Mouse (Mus musculus): ENCODE measurements at regions not wholly inside any gene's neighbourhood (a gene's known extent, or its start where the extent isn't known, plus 50 kb on each side); places are given as distances from the start of the nearest gene placed in this dataset.

DNA sequence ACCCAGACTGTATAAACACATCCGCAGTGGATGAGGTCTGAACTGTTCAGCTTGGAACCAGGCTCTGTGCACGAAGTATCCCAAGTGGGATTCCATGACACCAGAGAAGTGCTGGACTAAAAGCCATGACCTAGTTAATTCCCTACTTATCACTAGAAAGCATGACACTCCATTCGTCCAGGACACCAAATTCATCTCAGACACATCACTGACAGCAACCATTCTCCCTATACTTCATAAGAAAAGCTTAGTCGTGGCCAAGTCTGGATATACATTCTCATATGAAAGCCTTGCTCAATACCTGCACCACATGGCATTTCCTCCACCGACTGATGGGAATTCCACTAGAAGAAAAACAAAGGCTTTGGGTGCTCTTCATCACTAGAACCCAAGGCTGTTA lies 229.0 kb downstream of the Sorl1 start:
- H3K27me3 ChIP-seq (ENCODE audit: control insufficient read depth, insufficient read depth, low read length), result no peaks in the 10 kb centered on the region
- no peaks in the 10 kb centered on the region for H3K9me3 ChIP-seq (ENCODE audit: control insufficient read depth, low read length)
- peaks cover 30% of the 10 kb centered on the region for H3K4me1 ChIP-seq (ENCODE audit: control insufficient read depth, insufficient read depth, low read length)
- no peak overlapping the region for H3K4me2 ChIP-seq (replicated peaks; ENCODE audit: low read depth, low read length, severe bottlenecking)
- H3K4me3 ChIP-seq (replicated peaks; ENCODE audit: low read length), result no peak overlapping the region
- no peak overlapping the region for H3K9ac ChIP-seq (ENCODE audit: low read depth, low read length, severe bottlenecking)
- TF ChIP-seq POLR2A (IDR thresholded peaks at IDR 0.05; ENCODE audit: borderline replicate concordance, extremely low read depth, insufficient read depth, insufficient read length), result no peak
- H3K36me3 ChIP-seq (ENCODE audit: control insufficient read depth, insufficient read depth, low read length), result no peaks in the 10 kb centered on the region
- DNase-seq (ENCODE audit: low spot score) (no peak), ATAC-seq (ENCODE audit: low FRiP score, low read depth) (no peak)
- WGBS, result 80% methylated on average over 5 of the region's 5 CpGs
- H3K27ac ChIP-seq (replicated peaks; ENCODE audit: low read depth, low read length), result no peak overlapping the region

DNA sequence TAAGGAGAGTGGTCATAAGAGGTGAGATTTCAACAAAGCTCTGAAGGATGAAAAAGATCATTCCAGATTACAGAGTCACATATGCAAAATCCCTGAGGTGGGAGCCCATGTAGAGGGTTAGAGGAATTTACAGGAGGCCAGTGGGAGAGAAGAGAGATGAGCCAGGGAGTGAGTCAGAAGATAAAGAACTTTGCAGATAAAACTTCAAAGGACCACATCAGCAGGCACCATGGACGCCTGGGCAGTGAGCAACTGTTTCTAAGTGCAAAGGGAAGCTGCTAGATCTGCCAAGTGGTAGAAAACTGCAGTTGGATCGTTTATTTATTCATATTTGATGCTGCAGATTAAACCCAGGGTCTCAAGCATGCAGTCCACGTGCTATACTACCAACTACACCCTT lies 231.3 kb downstream of the Sorl1 start:
- no peak for TF ChIP-seq POLR2A (IDR thresholded peaks at IDR 0.05; ENCODE audit: borderline replicate concordance, extremely low read depth, insufficient read depth, insufficient read length)
- Histone ChIP-seq H3K27me3 (ENCODE audit: control insufficient read depth, insufficient read depth, low read length) (no peaks in the 10 kb centered on the region), H3K9ac (ENCODE audit: low read depth, low read length, severe bottlenecking) (no peak overlapping the region), H3K4me1 (ENCODE audit: control insufficient read depth, insufficient read depth, low read length) (peaks cover 33% of the 10 kb centered on the region), H3K36me3 (ENCODE audit: control insufficient read depth, insufficient read depth, low read length) (no peaks in the 10 kb centered on the region), H3K4me2 (replicated peaks; ENCODE audit: low read depth, low read length, severe bottlenecking) (no peak overlapping the region), H3K27ac (replicated peaks; ENCODE audit: low read depth, low read length) (no peak overlapping the region), H3K4me3 (replicated peaks; ENCODE audit: low read length) (no peak overlapping the region), H3K9me3 (ENCODE audit: control insufficient read depth, low read length) (no peaks in the 10 kb centered on the region)
- no peak for DNase-seq (ENCODE audit: low spot score)
- 42% methylated on average over 3 of the region's 3 CpGs for WGBS
- no peak for ATAC-seq (ENCODE audit: low FRiP score, low read depth)

DNA sequence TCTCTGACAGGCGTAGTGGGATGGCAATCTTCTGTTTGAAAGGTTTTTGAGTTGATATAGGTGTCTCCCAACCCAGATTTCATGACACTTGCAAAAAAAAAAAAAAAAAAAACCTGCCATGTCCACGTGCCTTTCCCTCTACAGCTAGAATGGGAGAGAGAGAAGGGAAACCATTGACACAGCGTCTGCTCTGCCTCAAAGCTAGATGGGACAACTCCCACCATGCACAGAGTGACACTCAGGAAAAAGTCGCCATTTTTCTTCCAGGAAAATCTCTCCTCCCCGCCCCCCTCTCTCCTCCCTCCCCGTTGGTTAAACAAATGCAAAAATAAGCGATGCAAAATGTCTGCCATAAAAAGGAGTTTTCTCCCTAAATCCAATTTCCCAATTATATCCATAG lies 232.9 kb downstream of the Sorl1 start:
- Histone ChIP-seq H3K9ac (ENCODE audit: low read depth, low read length, severe bottlenecking) (peak overlapping the region; percentile 57; the same call in 1 of the 2 replicates), H3K4me2 (replicated peaks; ENCODE audit: low read depth, low read length, severe bottlenecking) (peak overlapping the region; percentile 63), H3K36me3 (ENCODE audit: control insufficient read depth, insufficient read depth, low read length) (no peaks in the 10 kb centered on the region), H3K4me1 (ENCODE audit: control insufficient read depth, insufficient read depth, low read length) (peaks cover 33% of the 10 kb centered on the region), H3K27ac (replicated peaks; ENCODE audit: low read depth, low read length) (peak overlapping the region; percentile 97), H3K27me3 (ENCODE audit: control insufficient read depth, insufficient read depth, low read length) (no peaks in the 10 kb centered on the region), H3K9me3 (ENCODE audit: control insufficient read depth, low read length) (no peaks in the 10 kb centered on the region), H3K4me3 (replicated peaks; ENCODE audit: low read length) (0 out of 2 replicates have a peak overlapping the region, but pooled peaks have one; percentile 33)
- TF ChIP-seq POLR2A (IDR thresholded peaks at IDR 0.05; ENCODE audit: borderline replicate concordance, extremely low read depth, insufficient read depth, insufficient read length), result no peak
- ATAC-seq (ENCODE audit: low FRiP score, low read depth) (no peak), DNase-seq (ENCODE audit: low spot score) (peak; percentile 45)
- 36% methylated on average over 7 of the region's 7 CpGs for WGBS

DNA sequence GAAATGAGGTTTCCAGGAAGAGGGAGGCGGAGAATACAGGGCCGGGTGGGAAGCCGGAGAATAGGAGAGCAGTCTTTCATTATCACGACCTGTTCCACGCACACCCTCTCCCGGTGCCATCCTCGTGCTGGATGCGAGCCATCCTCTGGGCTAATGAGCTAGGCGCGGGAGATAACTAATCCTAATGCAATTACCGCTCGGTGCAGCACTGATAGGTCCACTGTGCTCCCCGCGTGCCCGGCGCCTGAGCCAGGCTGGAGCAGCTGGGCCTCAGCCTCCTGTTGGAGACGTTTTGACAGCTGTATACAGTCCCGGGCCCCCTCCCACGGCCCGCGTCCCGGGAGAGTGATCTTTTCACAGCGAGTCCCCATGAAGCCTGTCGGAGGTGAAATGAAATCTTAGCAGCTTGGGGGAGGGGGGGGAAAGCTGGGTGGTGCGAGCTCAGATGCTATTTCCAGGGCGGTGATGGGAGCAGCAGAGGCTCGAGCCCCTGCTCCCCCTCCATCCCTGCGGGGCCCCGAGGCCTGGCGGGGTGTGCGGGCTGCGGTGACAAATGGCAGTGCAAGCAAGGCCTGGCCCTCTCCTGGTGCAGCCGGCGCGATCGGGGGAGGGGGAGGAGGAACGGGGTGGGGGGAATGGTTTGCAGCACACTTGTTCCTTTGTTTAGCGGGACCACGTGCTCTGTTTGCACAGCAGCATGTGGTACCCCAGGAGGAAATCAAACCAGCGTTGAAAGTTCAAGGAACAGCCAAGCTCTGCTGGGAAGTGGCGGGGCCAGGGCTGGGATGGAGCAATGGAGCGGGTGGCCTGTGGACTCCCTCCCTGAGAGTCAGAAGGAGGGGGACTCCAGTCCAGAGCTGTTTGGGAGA lies 233.6 kb downstream of the Sorl1 start:
- H3K9me3 ChIP-seq (ENCODE audit: control insufficient read depth, low read length), result no peaks in the 10 kb centered on the region
- no peaks in the 10 kb centered on the region for H3K27me3 ChIP-seq (ENCODE audit: control insufficient read depth, insufficient read depth, low read length)
- ATAC-seq (ENCODE audit: low FRiP score, low read depth) (peak; percentile 93), DNase-seq (ENCODE audit: low spot score) (peak; percentile 88)
- peak overlapping the region; percentile 57 for H3K9ac ChIP-seq (ENCODE audit: low read depth, low read length, severe bottlenecking)
- H3K4me2 ChIP-seq (replicated peaks; ENCODE audit: low read depth, low read length, severe bottlenecking), result peak overlapping the region; percentile 63
- 2% methylated on average over 42 of the region's 42 CpGs for WGBS
- H3K4me3 ChIP-seq (replicated peaks; ENCODE audit: low read length), result peak overlapping the region; percentile 33
- peaks cover 33% of the 10 kb centered on the region for H3K4me1 ChIP-seq (ENCODE audit: control insufficient read depth, insufficient read depth, low read length)
- H3K27ac ChIP-seq (replicated peaks; ENCODE audit: low read depth, low read length), result peak overlapping the region; percentile 97
- H3K36me3 ChIP-seq (ENCODE audit: control insufficient read depth, insufficient read depth, low read length), result no peaks in the 10 kb centered on the region
- 0 out of 2 replicates have a peak, but pooled peaks have one; percentile 39 for TF ChIP-seq POLR2A (IDR thresholded peaks at IDR 0.05; ENCODE audit: borderline replicate concordance, extremely low read depth, insufficient read depth, insufficient read length)

DNA sequence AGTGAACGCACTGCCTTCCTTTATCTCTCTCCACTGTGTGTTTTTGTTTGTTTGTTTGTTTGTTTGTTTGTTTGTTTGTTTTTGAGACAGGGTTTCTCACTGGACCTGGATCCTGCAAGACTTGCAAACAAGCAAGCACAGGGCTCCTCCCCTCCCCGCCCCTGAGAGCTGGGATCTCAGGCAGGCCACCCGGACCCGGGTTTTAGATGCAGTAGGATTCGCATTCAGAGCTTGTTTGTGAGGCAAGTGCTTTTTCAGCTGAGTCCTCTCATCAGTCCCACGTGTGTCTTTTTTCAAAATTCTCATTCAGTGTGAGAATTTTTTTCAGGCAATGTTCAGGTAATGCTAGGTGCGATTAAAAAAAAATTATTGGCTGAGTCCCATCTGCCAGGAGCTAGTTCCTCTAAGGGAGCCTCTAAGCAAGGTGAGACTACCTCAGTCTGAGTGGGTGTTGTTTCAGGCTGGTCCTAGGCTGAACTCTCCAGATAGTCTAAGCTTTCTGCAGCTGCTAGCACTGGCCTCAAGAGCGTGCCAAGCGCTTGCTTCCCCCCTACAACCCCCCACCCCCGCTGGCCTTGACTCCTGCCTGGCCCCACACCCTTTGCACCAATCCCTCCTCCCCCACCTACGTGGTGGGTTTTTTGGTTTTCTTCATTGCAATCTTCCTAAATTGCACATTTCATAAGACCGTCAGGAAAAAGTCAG lies 234.4 kb downstream of the Sorl1 start:
- Histone ChIP-seq H3K4me3 (replicated peaks; ENCODE audit: low read length) (peak overlapping the region; percentile 33), H3K36me3 (ENCODE audit: control insufficient read depth, insufficient read depth, low read length) (no peaks in the 10 kb centered on the region), H3K27ac (replicated peaks; ENCODE audit: low read depth, low read length) (peak overlapping the region; percentile 97), H3K27me3 (ENCODE audit: control insufficient read depth, insufficient read depth, low read length) (no peaks in the 10 kb centered on the region), H3K4me1 (ENCODE audit: control insufficient read depth, insufficient read depth, low read length) (peaks cover 33% of the 10 kb centered on the region), H3K9ac (ENCODE audit: low read depth, low read length, severe bottlenecking) (peak overlapping the region; percentile 57; the same call in 1 of the 2 replicates), H3K9me3 (ENCODE audit: control insufficient read depth, low read length) (no peaks in the 10 kb centered on the region), H3K4me2 (replicated peaks; ENCODE audit: low read depth, low read length, severe bottlenecking) (peak overlapping the region; percentile 63)
- no peak for TF ChIP-seq POLR2A (IDR thresholded peaks at IDR 0.05; ENCODE audit: borderline replicate concordance, extremely low read depth, insufficient read depth, insufficient read length)
- WGBS, result 33% methylated on average over 12 of the region's 12 CpGs
- ATAC-seq (ENCODE audit: low FRiP score, low read depth), result peak; percentile 54
- peak; percentile 88 for DNase-seq (ENCODE audit: low spot score)

All from limb, embryonic 14.5 days (tissue).